Mouse (Mus musculus): Measurements from ENCODE around the gene Crcp.

Crcp gene

DNA sequence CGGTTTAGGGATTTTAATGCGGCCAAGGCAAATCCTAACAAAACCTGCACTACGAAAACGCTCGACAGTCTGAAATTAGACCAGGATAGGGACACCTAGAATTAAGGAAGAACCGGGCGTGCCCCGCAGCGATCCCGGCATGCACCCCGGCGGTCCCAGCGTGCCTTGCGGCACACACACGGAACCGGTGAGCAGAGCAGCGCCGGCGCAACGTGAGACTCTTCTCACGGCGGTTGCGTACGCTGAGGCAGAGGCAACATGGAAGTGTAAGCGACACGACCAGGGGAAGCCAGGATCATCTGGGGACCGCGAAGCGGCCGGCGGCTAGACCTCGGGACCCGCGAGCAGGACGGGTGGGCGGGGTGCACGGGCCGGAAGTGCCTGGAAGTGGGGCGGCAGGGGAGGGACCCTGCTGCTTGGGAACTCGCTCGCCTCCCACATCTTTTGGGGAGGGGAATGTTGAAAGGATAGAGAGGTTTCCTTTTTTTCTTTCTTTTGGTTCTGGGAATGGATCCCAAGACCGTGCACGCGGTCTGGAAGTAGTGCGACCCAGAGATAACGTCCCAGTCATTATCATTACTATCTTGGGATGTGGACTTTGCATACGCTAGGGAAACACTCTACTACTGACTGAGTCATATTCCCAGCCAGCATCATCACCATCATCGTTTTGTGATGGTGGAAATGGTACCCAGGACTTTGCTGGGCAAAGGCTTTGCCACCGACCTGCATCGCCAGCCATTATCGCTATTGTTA lies at the start of gene Crcp, which contains the start of gene Asl:
Gene Crcp, plus strand, starts transcription at position 149 of the 756 bp plus-strand sequence.
Gene Asl, minus strand, starts transcription at position 106 of the 756 bp plus-strand sequence.
- DNase-seq = peak; percentile 85

DNA sequence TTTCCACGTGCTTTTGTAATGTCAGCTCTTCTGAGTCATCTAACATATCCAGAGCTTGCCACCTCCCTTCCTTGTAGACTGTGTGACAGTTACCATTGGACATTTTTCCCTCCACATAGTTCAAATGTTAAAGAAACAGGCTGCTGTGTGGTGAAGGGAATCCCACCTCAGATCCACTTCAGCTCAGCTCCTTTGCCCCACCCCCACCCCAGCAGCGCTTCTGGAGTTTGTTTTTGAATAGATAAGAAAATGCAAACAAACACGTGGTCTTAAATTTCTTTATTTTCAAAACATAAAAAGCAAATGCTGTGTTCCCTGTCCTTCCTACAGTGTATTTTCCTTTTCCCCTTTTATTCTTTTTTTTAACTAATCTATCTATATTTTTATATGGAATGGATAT lies 48.9 kb upstream of the Crcp start:
- no peak for DNase-seq

DNA sequence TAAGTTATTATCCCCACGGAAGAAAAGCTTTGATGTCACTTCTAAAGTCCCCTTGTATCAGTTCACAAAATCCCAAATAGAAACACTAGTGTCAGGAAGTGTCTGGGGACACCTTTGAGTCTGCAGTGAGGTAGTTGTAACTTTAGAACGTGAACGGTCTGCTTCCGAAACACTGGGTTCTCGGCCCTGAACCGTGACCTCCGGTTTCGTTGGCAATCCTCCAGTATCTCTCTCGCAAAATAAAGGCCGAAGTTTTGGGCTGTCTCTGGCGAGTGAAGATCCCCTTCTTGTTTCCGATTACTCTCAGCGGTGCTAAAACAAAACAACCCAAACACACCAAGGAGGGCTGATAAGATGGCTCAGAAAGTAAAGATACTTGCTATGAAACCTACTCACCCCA lies 39.7 kb upstream of the Crcp start:
- DNase-seq = no peak

DNA sequence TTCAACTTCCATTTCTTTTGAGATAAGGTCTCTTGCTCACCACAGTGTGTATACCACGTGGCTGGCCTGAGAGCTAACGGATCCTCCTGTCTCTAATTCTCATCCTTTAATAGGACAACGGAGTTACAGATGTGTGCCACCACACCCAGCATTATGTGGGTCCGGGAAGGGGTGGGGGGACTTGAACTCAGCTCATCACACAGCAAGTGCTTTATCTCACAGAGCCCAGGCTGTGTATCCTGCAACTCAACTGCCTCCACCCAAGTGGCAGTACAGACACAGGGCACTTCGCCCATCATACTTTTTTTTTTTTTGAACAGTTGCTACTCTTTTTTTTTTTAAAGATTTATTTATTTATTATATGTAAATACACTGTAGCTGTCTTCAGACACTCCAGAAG lies 37.2 kb upstream of the Crcp start:
- DNase-seq = no peak

DNA sequence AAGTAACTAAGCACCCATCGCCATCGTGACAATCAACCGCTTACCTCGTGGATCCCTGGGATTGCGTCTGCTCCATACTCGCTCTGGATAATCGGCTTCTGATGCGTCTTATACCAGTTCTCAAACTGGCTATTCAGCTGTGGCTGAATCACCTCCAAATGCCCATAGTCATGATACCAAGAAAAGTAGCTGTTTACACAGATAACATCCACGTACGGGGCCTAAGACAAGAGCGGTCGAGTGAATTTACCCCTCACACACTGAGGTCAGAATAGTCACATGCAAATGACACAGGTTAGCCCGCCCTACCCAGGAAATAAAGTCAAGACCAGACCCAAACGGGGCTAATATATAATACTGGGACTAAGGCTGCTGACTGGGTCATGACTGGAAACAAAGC lies 35.7 kb upstream of the Crcp start:
- no peak for DNase-seq

DNA sequence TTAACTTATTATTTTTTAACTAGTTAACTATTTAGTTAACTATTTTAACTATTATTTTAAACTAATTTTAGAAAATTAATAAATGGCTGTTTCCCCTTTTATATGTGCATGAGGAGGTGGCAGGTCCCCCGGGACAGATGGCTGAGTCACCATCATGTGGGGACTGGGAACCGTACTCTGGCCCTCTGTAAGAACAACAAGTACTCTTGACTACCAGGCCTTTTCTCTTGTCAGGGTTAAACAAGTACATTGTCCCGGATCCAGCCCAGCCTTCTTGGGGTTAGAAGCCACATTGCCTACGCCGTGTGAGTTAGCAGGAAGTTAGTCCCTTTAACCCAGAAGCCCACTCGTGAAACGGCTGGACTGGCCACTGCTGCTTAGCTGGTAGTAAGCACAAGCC lies 34.1 kb upstream of the Crcp start:
- DNase-seq = no peak

DNA sequence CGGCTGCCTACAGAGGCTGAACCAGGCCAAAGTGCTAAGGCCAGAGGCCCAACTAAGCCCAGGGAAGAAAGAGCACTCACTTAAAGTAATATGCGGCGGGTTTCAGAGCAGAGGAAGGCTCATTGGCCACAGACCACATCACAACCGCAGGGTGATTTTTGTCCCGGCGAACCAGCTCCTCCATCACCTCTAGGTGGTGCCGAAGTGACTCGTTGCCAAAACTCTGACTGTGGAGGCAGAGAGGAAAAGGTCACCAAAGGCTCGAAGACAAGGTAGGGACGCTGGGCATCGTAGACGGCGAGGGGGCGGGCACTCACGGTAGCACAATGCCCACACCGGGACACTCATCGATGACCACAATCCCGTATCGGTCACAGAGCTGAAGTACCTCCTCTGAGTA lies 31.4 kb upstream of the Crcp start:
- no peak for DNase-seq

DNA sequence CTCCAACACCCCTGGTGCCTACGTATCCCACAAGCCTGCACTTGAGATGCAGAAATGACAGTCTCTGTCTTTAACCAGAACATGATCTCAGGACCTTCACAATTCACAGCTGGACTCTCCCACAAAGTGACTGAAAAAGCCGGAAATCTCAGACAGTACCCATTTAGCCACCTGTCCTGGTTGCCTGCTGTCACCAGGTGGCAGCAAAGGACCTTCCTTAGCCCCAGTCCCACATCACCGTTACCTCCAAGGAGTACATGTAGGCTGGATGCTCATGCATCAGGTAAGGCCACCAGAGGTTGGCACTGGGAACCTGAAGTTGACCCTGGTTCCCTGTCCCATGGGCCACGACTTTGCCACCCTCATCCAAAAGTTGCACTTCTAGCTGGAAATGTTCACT lies 30.0 kb upstream of the Crcp start:
- peak; percentile 59 for DNase-seq

DNA sequence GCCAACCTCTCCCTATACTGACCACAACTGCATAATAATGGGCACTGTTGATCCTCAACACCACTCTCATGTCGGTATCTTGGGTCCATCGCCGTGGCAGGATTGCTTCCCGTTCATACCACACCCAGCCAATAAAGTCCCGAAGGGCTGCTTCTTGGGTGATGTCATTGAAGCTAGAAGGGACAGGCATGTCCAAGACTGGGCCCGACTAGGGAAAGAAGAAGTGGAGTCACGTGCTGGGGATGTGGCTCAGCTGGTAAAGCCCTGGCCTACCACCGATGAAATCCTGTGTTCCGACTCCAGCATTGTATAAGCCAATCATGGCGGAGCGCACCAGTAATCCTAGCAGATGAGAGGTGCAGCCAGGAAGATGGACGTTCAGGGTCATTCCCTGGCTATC lies 28.4 kb upstream of the Crcp start:
- no peak for DNase-seq

DNA sequence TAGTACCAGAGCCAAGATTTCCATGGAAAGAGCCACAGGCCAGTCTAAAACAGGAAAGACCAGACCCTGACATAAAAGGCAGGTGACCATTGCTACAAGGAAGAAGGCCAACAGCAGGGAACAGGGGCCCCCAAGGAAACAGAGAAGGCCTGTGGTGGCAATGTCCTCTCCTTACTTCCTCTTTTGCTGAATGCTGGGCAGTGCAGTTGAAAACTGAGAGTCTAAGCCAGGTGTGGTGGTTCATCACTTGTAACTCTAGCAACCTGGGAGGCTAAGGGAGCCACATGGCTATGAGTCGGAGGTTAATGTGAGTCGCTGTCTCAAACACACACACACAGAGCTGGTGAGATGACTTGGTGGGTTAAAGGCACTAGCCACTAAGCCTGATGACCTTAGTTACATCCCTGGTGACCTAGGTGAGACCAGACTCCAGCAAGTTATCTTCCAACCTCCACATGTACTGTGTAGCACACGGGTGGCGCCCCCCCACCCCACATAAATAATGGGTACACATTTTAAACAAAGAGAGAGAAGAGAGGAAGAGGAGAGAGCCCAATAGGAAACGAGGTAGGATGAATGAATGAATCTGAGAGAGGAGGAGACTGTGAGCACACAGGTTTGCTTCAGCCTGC lies 27.6 kb upstream of the Crcp start:
- no peak for DNase-seq

DNA sequence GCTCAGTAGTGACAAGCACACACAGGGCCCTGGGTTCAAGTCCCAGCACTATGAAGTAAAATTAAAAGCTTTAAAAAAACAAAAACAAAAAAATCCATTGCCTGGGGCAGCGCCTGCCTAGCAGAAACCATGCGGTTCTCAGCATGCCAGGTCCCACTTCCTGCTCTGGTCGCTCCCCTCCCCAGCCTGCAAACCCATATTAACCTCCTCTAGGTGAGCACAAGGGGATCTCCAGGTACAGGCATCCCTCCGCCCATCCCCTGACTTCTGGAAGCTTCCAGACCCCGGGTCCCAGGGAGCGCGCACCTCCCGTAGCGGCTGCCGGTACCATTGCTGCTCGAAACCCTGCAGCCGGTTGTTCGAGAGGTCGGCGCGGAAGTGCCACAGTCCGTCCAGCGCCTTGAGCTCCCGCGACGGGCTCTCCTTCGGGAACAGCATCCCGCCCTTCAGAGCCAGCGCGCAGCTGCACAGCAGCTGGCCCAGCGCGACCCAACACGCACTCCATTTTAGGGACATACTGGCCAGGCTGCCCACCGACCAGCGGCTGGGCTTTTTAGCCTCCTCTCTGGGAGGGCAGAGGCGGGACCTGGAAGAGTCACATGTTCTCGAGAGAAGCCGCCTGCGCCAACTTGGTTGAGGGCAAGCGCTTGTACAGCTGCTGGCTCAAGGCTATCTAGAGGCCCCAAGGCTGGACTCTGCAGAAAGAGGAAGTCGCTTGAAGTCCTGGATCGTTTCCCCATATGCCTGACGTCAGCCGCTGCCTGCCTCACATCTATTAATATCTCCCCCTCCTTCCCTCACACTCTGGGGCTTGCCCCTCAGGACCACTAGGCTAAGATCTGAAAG lies 26.6 kb upstream of the Crcp start, which contains the start of gene Gusb:
Gene Gusb, minus strand, starts transcription at position 749 of the 846 bp plus-strand sequence.
- DNase-seq = peak; percentile 69

DNA sequence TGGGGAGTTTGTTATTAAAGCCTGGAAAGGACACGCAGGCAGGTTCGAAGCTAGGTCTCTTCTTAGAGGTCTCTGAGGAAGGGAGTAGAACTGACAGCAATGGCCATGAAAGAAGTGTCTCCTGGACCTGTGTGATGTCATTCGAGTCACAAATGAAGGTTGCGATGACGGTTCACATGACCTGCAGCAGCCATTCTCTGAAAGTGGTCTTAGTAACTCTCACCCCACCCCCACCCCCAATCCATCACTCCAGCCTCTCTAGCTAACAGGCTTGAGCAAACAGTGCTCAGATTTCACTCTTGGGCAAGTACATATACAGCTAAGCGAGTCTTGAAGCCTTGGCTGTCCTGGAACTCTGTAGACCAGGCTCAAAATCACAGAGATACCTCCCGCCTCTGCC lies 25.9 kb upstream of the Crcp start:
- no peak for DNase-seq

DNA sequence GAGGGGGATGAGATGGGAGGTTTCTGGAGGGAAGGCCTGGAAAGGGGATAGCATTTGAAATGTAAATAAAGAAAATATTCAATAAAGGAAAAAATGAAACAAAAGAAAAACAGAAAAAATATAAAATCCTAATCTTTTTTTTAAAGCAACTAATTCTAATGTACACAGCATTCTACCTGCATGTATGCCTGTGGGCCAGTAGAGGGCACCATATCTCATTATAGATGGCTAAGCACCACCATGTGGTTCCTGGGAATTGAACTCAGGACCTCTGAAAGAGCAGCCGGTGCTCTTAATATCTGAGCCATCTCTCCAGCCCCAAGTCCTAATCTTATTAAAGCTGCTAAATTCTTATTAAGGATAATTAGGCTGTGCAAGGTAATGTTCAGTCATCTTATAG lies 21.7 kb upstream of the Crcp start:
- DNase-seq = no peak

DNA sequence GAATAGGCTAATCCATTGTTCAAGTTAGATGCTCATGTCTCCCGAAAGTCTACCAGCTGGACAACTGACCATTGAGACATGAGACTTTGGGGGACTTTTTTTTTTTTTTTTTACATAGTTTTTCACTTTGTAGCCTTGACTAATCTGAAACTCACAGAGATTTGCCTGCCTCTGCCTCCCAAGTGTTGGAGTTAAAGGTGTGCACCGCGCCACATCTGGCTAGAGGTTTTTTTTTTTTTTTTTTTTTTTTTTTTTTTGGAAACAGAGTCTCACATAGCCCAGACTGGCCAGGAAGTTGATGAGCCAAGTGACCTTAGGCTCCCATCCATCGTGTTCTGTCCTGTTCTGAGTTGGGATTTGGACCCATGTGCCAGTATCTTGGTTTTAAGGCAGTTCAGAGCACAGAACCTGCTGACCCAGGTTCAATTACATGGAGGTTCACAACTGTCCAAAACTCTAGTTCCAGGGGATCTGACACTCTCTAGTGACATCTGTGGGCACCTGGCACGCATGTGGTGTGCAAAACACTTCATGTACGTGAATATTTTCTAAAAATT lies 21.0 kb upstream of the Crcp start:
- no peak for DNase-seq

DNA sequence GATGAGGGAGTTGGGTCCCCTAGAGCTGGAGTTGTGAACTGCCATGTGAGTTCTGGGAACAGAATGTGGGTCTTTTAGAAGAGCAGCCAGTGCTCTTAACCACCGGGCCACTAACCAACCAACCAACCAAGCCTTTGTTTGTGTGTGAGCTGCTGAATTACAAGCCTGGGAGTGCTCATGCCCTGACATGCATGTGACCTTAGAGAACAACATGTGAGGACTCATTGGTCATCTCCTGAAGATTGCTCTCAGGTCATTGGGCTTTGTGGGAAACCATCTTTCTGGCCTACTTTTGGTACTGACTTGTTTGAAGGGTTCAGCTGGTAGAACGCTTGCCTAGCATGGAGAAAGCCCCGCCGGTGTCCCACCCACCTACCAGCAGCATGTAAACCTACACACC lies 19.3 kb upstream of the Crcp start:
- DNase-seq = no peak

DNA sequence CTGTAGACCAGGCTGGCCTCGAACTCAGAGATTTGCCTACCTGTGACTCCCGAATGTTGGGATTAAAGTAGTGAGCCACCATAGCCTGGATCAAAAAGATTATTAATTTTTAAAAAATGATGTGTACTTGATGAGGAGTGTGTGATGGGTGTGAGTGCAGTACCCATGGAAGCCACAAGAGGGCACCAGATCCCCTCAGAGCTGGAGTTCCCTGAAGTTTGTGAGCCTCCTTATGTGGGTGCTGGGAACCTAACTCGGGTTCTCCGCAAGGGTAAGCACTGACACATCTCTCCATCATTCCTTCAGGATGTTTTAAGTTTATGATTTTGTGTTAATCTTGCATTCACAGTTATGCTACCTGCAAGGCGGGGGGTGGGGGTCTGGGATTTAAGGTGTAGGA lies 18.1 kb upstream of the Crcp start:
- no peak for DNase-seq

DNA sequence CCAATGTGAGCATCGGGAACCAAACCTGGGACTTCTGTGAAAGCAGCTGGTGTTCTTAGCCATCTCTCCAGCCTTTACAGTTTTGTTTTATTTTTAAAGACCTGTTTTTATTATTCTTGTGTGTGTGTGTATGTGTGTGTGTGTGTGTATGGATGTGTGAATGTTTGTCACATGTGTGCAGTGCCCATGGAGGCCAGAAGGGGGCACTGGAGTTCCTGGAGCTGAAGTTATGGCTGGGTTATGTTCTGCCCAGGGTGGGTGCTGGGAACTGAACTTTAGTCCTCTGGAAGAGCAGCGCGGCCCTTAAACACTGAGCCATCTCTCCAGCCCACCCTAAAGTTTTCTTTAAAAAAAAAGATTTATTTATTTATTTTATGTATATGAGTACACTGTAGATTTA lies 14.0 kb upstream of the Crcp start:
- DNase-seq = no peak

DNA sequence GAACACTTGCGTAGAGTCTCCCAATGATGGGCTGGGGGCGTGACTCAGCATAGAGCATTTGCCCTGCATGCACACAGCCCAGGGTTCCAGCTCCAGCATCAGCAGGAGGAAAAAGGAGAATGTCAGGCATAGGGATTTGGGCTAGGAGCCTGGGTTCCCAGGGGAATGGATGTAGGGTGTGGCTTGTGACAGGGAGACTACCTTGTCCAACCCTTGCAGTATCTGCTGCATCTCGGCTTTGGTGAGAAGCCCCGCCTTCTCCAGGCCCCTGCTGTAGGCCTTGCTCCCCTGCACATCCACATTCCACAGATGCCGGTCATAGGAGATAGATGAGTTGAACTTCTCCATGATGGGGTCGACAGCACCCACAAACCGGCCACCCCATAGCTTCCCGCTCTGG lies 9.6 kb upstream of the Crcp start:
- no peak for DNase-seq

DNA sequence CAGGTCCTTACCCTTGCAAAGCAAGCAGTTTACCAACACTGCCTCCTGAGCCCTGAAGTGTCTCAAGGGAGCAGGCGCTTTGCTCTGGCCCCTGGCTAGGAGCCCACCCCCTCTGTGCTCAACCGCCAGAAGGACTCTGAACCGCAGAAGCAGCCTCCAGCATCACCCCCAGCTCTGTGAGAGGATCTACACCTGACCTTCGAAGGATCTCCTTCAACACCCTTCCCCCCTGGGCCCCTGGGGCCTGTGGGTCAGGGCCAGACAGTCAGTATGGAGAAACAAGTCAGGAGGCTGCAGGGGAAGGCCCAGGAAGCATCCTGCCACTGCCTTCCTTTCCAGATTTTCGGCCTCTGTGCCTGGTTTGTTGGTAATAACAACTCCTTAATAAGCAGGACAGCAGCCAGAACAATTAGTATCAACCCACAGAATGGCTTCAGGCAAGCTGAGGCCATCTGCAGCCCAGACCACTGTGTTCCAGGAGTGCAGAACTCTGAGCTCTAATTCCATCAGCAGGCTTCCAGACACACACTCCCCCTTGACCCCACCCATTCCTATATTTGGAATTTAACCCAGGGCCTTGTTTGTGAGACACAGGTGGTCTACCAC lies 7.6 kb upstream of the Crcp start:
- DNase-seq = no peak

DNA sequence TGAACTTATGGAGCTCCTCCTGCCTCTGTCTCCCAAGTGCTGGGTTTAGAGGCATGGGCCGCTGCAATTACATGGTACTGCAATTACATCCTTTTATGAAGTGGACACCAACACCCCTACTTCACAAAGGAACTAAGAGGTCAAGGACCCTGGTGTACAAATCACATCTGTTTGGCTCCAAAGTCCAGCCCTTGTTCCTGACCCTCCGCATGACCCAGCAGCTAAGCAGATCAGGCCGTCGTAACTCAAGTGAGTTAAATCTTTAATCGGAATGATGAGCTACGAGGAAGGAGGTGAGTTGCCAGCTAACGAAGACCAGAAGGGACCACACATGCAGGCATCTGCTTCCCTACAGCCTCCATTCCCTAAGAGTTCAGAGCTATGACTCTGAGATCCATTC lies 6.7 kb upstream of the Crcp start:
- no peak for DNase-seq

DNA sequence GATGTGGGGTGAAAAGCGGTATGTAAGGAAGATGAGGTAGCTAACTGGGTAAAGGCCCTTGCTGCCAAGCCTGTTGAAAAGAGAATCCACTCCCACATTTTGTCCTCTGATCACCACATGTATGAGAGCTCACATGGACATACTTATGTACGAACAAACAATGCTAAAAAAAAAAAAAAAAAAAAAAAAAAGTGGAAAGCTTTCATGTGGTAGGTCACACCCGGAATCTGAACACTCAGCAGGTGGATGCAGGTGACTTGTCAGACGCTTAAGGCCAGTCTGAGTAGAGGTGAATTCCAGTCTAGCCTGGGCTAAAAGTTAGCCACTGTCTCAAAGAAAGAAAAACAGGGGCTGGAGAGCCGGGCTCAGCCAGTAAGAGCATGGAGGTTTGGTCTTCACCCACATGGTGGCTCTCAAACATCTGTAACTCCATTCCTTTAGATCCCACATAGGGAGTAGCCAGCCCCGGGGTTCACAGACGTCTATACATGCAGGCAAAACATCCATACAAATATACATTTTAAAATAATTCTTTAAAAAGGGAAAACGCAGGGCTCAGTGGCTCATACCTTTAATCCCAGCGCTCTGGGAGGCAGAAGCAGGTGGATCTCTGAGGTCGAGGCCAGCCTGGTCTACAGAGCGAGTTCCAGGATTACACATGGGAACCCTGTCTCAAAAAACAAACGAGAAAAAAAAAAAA lies 5.9 kb upstream of the Crcp start:
- no peak for DNase-seq

DNA sequence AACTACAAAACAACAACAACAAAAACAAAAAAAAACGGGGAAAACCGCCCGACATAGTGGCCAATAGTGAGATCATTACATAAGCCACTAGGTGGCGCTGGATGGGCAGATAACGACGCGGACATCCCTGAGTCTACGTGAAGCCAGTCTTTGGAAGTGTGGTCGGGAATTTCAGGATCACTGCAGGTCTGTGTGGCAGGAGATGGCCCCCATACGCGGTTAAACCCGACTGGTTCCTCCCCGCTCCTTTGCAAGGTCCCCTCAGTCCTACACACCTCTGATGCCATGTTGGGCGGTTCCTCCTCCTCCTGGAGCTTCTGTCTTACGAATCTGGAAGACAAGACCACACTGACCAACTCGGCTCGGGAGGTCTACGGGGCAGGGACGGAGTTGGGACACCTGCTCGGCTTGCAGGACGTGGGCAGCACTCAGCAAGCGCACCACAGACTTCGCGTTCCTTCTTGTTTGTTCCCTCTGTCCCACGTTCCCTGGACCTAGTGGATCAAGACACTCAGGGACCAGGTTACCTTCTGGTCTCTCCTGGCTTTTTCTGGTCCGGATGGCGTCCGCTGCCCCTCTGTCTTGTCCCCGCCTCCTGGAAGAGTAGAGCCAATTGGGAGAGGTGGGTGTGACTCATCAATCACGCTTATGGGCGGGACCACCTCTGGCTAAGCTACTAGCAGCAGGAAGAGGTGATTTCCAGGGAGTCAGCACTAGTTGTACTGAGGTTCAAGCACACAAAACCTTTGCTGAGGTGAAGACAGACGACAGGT lies 5.1 kb upstream of the Crcp start:
- peak; percentile 80 for DNase-seq
